Mouse (Mus musculus) ES-E14 (cell line): Measurements from ENCODE around the gene Zfp398.

ENCODE experiments used
- HCFC1 ChIP-seq: IDR thresholded peaks from 2 replicates; pipeline ENCODE4 v1.6.1; 2012; ENCODE audit warnings: low read length, inconsistent platforms, borderline replicate concordance; ENCODE audit not compliant: insufficient read depth
- MAFK ChIP-seq: IDR thresholded peaks from 2 replicates; pipeline ENCODE4 v1.6.1; 2014; ENCODE audit warnings: mild to moderate bottlenecking, low read depth, low read length, inconsistent platforms; ENCODE audit not compliant: insufficient read depth
- ZNF384 ChIP-seq: IDR thresholded peaks from 2 replicates; pipeline ENCODE4 v1.6.1; 2012; ENCODE audit warnings: low read depth, low read length, inconsistent platforms

- TF ChIP-seq MAFK (no peak), ZNF384 (no peak), HCFC1 (no peak)
These were observed 46.6 kb upstream of the Zfp398 start for GRCm38 (mm10) chr6:47788821-47789220.
